Mouse (Mus musculus): ENCODE measurements around the gene Ccng2. TPM values are rescaled to one million over a fixed set of nuclear protein-coding genes. Genes with fewer than 3 reads are reported as not detected.

Gene Ccng2
- polyA plus RNA-seq, 1 experiment: 6.3 TPM

- no peak overlapping the region for H3K4me3 ChIP-seq (ENCODE audit: insufficient read depth, poor library complexity, severe bottlenecking)
- no peaks in the 10 kb centered on the region for H3K79me3 ChIP-seq (ENCODE audit: low read depth)
- H3ac ChIP-seq (ENCODE audit: control insufficient read depth, insufficient read length, low read depth): no peak overlapping the region
- H3K79me2 ChIP-seq (ENCODE audit: control insufficient read depth, insufficient read depth): no peaks in the 10 kb centered on the region
- H3K36me3 ChIP-seq (ENCODE audit: control insufficient read depth, insufficient read depth): no peaks in the 10 kb centered on the region
- TF ChIP-seq CEBPB (IDR thresholded peaks at IDR 0.05; ENCODE audit: low read depth) (no peak), USF1 (IDR thresholded peaks at IDR 0.05; ENCODE audit: low read depth) (no peak), MAX (IDR thresholded peaks at IDR 0.05) (no peak), FOSL1 (IDR thresholded peaks at IDR 0.05; ENCODE audit: insufficient read depth, low read length, poor library complexity, severe bottlenecking) (no peak), MYOD1 (IDR thresholded peaks at IDR 0.05; ENCODE audit: control insufficient read depth, insufficient read length, low read depth) (no peak), MYOG (IDR thresholded peaks at IDR 0.05; ENCODE audit: control insufficient read depth, extremely low read depth, insufficient read length) (no peak), CTCF (IDR thresholded peaks at IDR 0.05; ENCODE audit: control insufficient read depth, insufficient read depth, insufficient read length) (no peak)
- no peaks in the 10 kb centered on the region for H3K27me3 ChIP-seq (ENCODE audit: control insufficient read depth, insufficient read depth, insufficient read length)
Observed at GRCm38 (mm10) chr5:93255759-93256265, 11.2 kb upstream of the Ccng2 start.

DNA sequence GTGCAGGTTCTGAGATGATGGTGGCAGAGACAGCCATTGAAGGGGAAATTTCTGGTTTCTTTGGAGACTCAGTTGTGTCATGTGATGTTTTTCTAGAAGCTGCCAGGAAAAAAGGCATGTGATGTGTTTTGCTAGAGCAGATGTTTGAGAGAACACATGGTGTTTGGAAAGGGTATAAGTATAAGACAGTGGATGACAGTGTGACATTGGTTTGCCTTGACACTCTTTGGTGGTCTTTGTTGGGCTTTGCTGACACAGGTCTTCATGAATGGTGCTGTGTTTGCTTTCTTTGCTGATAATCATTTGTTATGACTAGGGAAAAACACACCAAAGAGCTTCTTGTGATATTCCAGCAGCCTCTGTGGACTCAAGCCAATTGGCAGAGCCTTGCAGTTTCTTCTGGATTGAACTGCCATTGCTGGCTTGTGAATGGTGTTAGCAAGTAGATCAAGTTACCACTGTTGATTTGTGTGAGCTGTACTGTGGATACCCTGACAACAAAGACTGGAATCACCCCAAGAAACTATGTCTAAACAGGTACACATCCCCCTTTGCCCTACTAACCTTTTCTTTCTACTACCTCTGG, 10.1 kb upstream of the Ccng2 start:
- no peak overlapping the region for H3ac ChIP-seq (ENCODE audit: control insufficient read depth, insufficient read length, low read depth)
- no peak overlapping the region for H3K4me3 ChIP-seq (ENCODE audit: insufficient read depth, poor library complexity, severe bottlenecking)
- H3K27me3 ChIP-seq (ENCODE audit: control insufficient read depth, insufficient read depth, insufficient read length): no peaks in the 10 kb centered on the region
- H3K79me3 ChIP-seq (ENCODE audit: low read depth): no peaks in the 10 kb centered on the region
- H3K36me3 ChIP-seq (ENCODE audit: control insufficient read depth, insufficient read depth): no peaks in the 10 kb centered on the region
- TF ChIP-seq MAX (IDR thresholded peaks at IDR 0.05): no peak
- no peak for TF ChIP-seq FOSL1 (IDR thresholded peaks at IDR 0.05; ENCODE audit: insufficient read depth, low read length, poor library complexity, severe bottlenecking)
- TF ChIP-seq USF1 (IDR thresholded peaks at IDR 0.05; ENCODE audit: low read depth): no peak
- TF ChIP-seq CEBPB (IDR thresholded peaks at IDR 0.05; ENCODE audit: low read depth): no peak
- TF ChIP-seq MYOG (IDR thresholded peaks at IDR 0.05; ENCODE audit: control insufficient read depth, extremely low read depth, insufficient read length): no peak
- no peak for TF ChIP-seq CTCF (IDR thresholded peaks at IDR 0.05; ENCODE audit: control insufficient read depth, insufficient read depth, insufficient read length)
- TF ChIP-seq MYOD1 (IDR thresholded peaks at IDR 0.05; ENCODE audit: control insufficient read depth, insufficient read length, low read depth): no peak
- no peaks in the 10 kb centered on the region for H3K79me2 ChIP-seq (ENCODE audit: control insufficient read depth, insufficient read depth)

GRCm38 (mm10) chr5:93259349-93259748, 7.7 kb upstream of the Ccng2 start:
- TF ChIP-seq MYOD1 (IDR thresholded peaks at IDR 0.05; ENCODE audit: control insufficient read depth, insufficient read length, low read depth) (no peak), MYOG (IDR thresholded peaks at IDR 0.05; ENCODE audit: control insufficient read depth, extremely low read depth, insufficient read length) (no peak), CEBPB (IDR thresholded peaks at IDR 0.05; ENCODE audit: low read depth) (no peak), FOSL1 (IDR thresholded peaks at IDR 0.05; ENCODE audit: insufficient read depth, low read length, poor library complexity, severe bottlenecking) (no peak), MAX (IDR thresholded peaks at IDR 0.05) (no peak), CTCF (IDR thresholded peaks at IDR 0.05; ENCODE audit: control insufficient read depth, insufficient read depth, insufficient read length) (no peak), USF1 (IDR thresholded peaks at IDR 0.05; ENCODE audit: low read depth) (no peak)
- no peaks in the 10 kb centered on the region for H3K79me3 ChIP-seq (ENCODE audit: low read depth)

GRCm38 (mm10) chr5:93260983-93261382, 6.1 kb upstream of the Ccng2 start:
- no peaks in the 10 kb centered on the region for H3K79me3 ChIP-seq (ENCODE audit: low read depth)
- no peak overlapping the region for H3ac ChIP-seq (ENCODE audit: control insufficient read depth, insufficient read length, low read depth)
- no peaks in the 10 kb centered on the region for H3K36me3 ChIP-seq (ENCODE audit: control insufficient read depth, insufficient read depth)
- H3K4me3 ChIP-seq (ENCODE audit: insufficient read depth, poor library complexity, severe bottlenecking): no peak overlapping the region
- no peaks in the 10 kb centered on the region for H3K79me2 ChIP-seq (ENCODE audit: control insufficient read depth, insufficient read depth)
- H3K27me3 ChIP-seq (ENCODE audit: control insufficient read depth, insufficient read depth, insufficient read length): no peaks in the 10 kb centered on the region
- TF ChIP-seq CEBPB (IDR thresholded peaks at IDR 0.05; ENCODE audit: low read depth): no peak
- no peak for TF ChIP-seq MYOD1 (IDR thresholded peaks at IDR 0.05; ENCODE audit: control insufficient read depth, insufficient read length, low read depth)
- TF ChIP-seq MAX (IDR thresholded peaks at IDR 0.05): no peak
- no peak for TF ChIP-seq FOSL1 (IDR thresholded peaks at IDR 0.05; ENCODE audit: insufficient read depth, low read length, poor library complexity, severe bottlenecking)
- TF ChIP-seq CTCF (IDR thresholded peaks at IDR 0.05; ENCODE audit: control insufficient read depth, insufficient read depth, insufficient read length): no peak
- TF ChIP-seq USF1 (IDR thresholded peaks at IDR 0.05; ENCODE audit: low read depth): no peak
- no peak for TF ChIP-seq MYOG (IDR thresholded peaks at IDR 0.05; ENCODE audit: control insufficient read depth, extremely low read depth, insufficient read length)

More at GRCm38 (mm10) chr5:93259349-93259748, 7.7 kb upstream of the Ccng2 start:
- Histone ChIP-seq H3K79me2 (ENCODE audit: control insufficient read depth, insufficient read depth) (no peaks in the 10 kb centered on the region), H3K27me3 (ENCODE audit: control insufficient read depth, insufficient read depth, insufficient read length) (no peaks in the 10 kb centered on the region), H3K36me3 (ENCODE audit: control insufficient read depth, insufficient read depth) (no peaks in the 10 kb centered on the region), H3K4me3 (ENCODE audit: insufficient read depth, poor library complexity, severe bottlenecking) (no peak overlapping the region), H3ac (ENCODE audit: control insufficient read depth, insufficient read length, low read depth) (no peak overlapping the region)

- no peaks in the 10 kb centered on the region for H3K27me3 ChIP-seq (ENCODE audit: control insufficient read depth, insufficient read depth, insufficient read length)
- H3K4me3 ChIP-seq (ENCODE audit: insufficient read depth, poor library complexity, severe bottlenecking): no peak overlapping the region
- no peaks in the 10 kb centered on the region for H3K36me3 ChIP-seq (ENCODE audit: control insufficient read depth, insufficient read depth)
- TF ChIP-seq CTCF (IDR thresholded peaks at IDR 0.05; ENCODE audit: control insufficient read depth, insufficient read depth, insufficient read length) (no peak), CEBPB (IDR thresholded peaks at IDR 0.05; ENCODE audit: low read depth) (no peak), USF1 (IDR thresholded peaks at IDR 0.05; ENCODE audit: low read depth) (no peak), MYOD1 (IDR thresholded peaks at IDR 0.05; ENCODE audit: control insufficient read depth, insufficient read length, low read depth) (no peak), MAX (IDR thresholded peaks at IDR 0.05) (no peak), MYOG (IDR thresholded peaks at IDR 0.05; ENCODE audit: control insufficient read depth, extremely low read depth, insufficient read length) (no peak), FOSL1 (IDR thresholded peaks at IDR 0.05; ENCODE audit: insufficient read depth, low read length, poor library complexity, severe bottlenecking) (no peak)
- H3ac ChIP-seq (ENCODE audit: control insufficient read depth, insufficient read length, low read depth): no peak overlapping the region
- no peaks in the 10 kb centered on the region for H3K79me3 ChIP-seq (ENCODE audit: low read depth)
- H3K79me2 ChIP-seq (ENCODE audit: control insufficient read depth, insufficient read depth): no peaks in the 10 kb centered on the region
Observed at GRCm38 (mm10) chr5:93262751-93263150, 4.3 kb upstream of the Ccng2 start.

All from C2C12 (cell line).